Mouse (Mus musculus): ENCODE data around the gene Cbarp.

Cbarp gene

GRCm38 (mm10) chr10:80140666-80141035 is at the start of gene Cbarp:
Gene Cbarp (minus strand): TSS chr10:80140835.
- DNase-seq (ENCODE audit: low spot score in 2 of 2), result no peak

GRCm38 (mm10) chr10:80189999-80190398 is 49.4 kb upstream of the Cbarp start:
- DNase-seq (ENCODE audit: low spot score in 2 of 2), result no peak

GRCm38 (mm10) chr10:80188453-80189024 is 47.9 kb upstream of the Cbarp start:
- DNase-seq (ENCODE audit: low spot score in 2 of 2), result peak in 1 of 2 experiments; percentile 50

GRCm38 (mm10) chr10:80187739-80188138 is 47.1 kb upstream of the Cbarp start:
- DNase-seq (ENCODE audit: low spot score in 2 of 2), result no peak

GRCm38 (mm10) chr10:80186649-80187048 is 46.0 kb upstream of the Cbarp start:
- DNase-seq (ENCODE audit: low spot score in 2 of 2), result no peak

- no peak for DNase-seq (ENCODE audit: low spot score in 2 of 2)
Observed at GRCm38 (mm10) chr10:80182547-80182946, 41.9 kb upstream of the Cbarp start.

GRCm38 (mm10) chr10:80180823-80181222 is 40.2 kb upstream of the Cbarp start:
- DNase-seq (ENCODE audit: low spot score in 2 of 2), result peak in 1 of 2 experiments; percentile 32

- DNase-seq (ENCODE audit: low spot score in 2 of 2), result no peak
Observed at GRCm38 (mm10) chr10:80180288-80180687, 39.7 kb upstream of the Cbarp start.

- DNase-seq (ENCODE audit: low spot score in 2 of 2), result peak in 1 of 2 experiments; percentile 70
Observed at GRCm38 (mm10) chr10:80179068-80180051, 38.7 kb upstream of the Cbarp start, which contains the start of gene Efna2. Gene Efna2 (plus strand): TSS chr10:80179482.

GRCm38 (mm10) chr10:80177441-80178279 is 37.0 kb upstream of the Cbarp start:
- no peak for DNase-seq (ENCODE audit: low spot score in 2 of 2)

GRCm38 (mm10) chr10:80176270-80176834 is 35.7 kb upstream of the Cbarp start:
- DNase-seq (ENCODE audit: low spot score in 2 of 2), result peak in 1 of 2 experiments; percentile 33

GRCm38 (mm10) chr10:80175536-80176269 is 35.1 kb upstream of the Cbarp start:
- DNase-seq (ENCODE audit: low spot score in 2 of 2), result peak; percentile 53 to 61

- peak in 1 of 2 experiments; percentile 37 for DNase-seq (ENCODE audit: low spot score in 2 of 2)
Observed at GRCm38 (mm10) chr10:80174705-80175104, 34.1 kb upstream of the Cbarp start.

- DNase-seq (ENCODE audit: low spot score in 2 of 2), result peak in 1 of 2 experiments; percentile 33
Observed at GRCm38 (mm10) chr10:80173955-80174640, 33.5 kb upstream of the Cbarp start.

GRCm38 (mm10) chr10:80173358-80173757 is 32.7 kb upstream of the Cbarp start:
- DNase-seq (ENCODE audit: low spot score in 2 of 2), result peak in 1 of 2 experiments; percentile 44

- DNase-seq (ENCODE audit: low spot score in 2 of 2), result peak; percentile 92 to 95
Observed at GRCm38 (mm10) chr10:80172527-80173292, 32.1 kb upstream of the Cbarp start, which contains the start of gene 1600002K03Rik. Gene 1600002K03Rik (plus strand): TSS chr10:80172944.

- peak; percentile 47 to 56 for DNase-seq (ENCODE audit: low spot score in 2 of 2)
Observed at GRCm38 (mm10) chr10:80171760-80172526, 31.3 kb upstream of the Cbarp start.

GRCm38 (mm10) chr10:80171252-80171651 is 30.6 kb upstream of the Cbarp start:
- DNase-seq (ENCODE audit: low spot score in 2 of 2), result peak in 1 of 2 experiments; percentile 24
